In the genomic region with DNA sequence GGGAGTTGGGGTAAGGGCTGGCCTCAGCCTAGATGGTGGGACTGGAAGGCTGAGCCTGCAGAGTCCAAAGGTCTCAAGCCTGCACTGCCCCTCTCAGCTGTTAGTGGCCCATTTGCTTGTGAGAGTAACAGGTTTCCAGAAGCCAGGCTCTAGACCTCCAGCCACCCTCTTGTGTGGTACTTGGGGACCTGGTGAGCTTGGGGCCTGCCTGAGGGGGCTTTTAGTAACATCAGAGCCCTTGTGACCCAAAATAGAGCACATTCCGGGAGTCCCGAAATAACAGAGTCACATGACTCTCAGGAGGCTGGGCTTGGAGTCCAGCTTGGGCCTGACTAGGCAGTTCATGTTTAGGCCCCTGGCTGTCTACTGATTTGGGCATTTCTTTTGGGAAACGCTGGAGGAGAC, we compare ENCODE assay signal across 8 mouse cellular contexts. TPM values are rescaled to one million over a fixed set of nuclear protein-coding genes. Genes with fewer than 3 reads are reported as not detected.
DNase-seq lines count a peak whose midpoint lies in the region; ATAC-seq lines count a peak whose summit lies in the region.

No protein-coding gene starts in this region.

- H3K4me2 ChIP-seq in lung, embryonic 16.5 days (ENCODE audit: low read depth, low read length), result peak overlapping the region; percentile 75
- H3K4me2 ChIP-seq in heart, embryonic 13.5 days, result peak overlapping the region; percentile 96
- H3K4me2 ChIP-seq in neural tube, embryonic 12.5 days (replicated peaks), result peak overlapping the region; percentile 85

- H3K4me1 ChIP-seq in lung, embryonic 16.5 days (replicated peaks; ENCODE audit: control insufficient read depth, insufficient read depth, low read length), result peaks cover 61% of the 10 kb centered on the region
- H3K4me1 ChIP-seq in heart, embryonic 13.5 days, result peaks cover 79% of the 10 kb centered on the region
- H3K4me1 ChIP-seq in neural tube, embryonic 12.5 days, result peaks cover 78% of the 10 kb centered on the region

- no peaks in the 10 kb centered on the region for H3K27me3 ChIP-seq in lung, embryonic 16.5 days (ENCODE audit: control insufficient read depth, insufficient read depth, low read depth, low read length)
- 0 out of 2 replicates have a peak, but pooled peaks cover 1% of the 10 kb centered on the region for H3K27me3 ChIP-seq in heart, embryonic 13.5 days (replicated peaks)
- peaks cover 5% of the 10 kb centered on the region; the same call in 1 of the 2 replicates for H3K27me3 ChIP-seq in neural tube, embryonic 12.5 days (replicated peaks)

- peak overlapping the region; percentile 98 for H3K9ac ChIP-seq in lung, embryonic 16.5 days (ENCODE audit: low read length)
- H3K9ac ChIP-seq in heart, embryonic 13.5 days, result peak overlapping the region; percentile 99
- H3K9ac ChIP-seq in neural tube, embryonic 12.5 days, result 0 out of 2 replicates have a peak overlapping the region, but pooled peaks have one; percentile 3

- 9% methylated on average over 3 of the region's 3 CpGs for WGBS in lung, embryonic 16.5 days
- WGBS in heart, embryonic 13.5 days, result 10% methylated on average over 3 of the region's 3 CpGs
- 25% methylated on average over 3 of the region's 3 CpGs for WGBS in neural tube, embryonic 12.5 days

- ATAC-seq in lung, embryonic 16.5 days (ENCODE audit: low read depth), result no peak
- no peak; the same call in 1 of the 2 replicates for ATAC-seq in heart, embryonic 13.5 days (ENCODE audit: extremely low read depth, insufficient number of reproducible peaks, low FRiP score, low TSS enrichment)
- no peak for ATAC-seq in neural tube, embryonic 12.5 days (ENCODE audit: low FRiP score, low read depth)
- no peak for ATAC-seq in inflammation-experienced regulatory T-cells, adult 6 months
- ATAC-seq in megakaryocyte-erythroid progenitor cell, adult 5-6 weeks (replicated peaks; ENCODE audit: low FRiP score, low TSS enrichment, poor library complexity, severe bottlenecking), result no peak

- peak overlapping the region; percentile 97 for H3K27ac ChIP-seq in lung, embryonic 16.5 days (ENCODE audit: low read length)
- peak overlapping the region; percentile 97 for H3K27ac ChIP-seq in heart, embryonic 13.5 days (replicated peaks)
- no peak overlapping the region for H3K27ac ChIP-seq in neural tube, embryonic 12.5 days

- H3K9me3 ChIP-seq in lung, embryonic 16.5 days (ENCODE audit: control insufficient read depth, low read length), result no peaks in the 10 kb centered on the region
- no peaks in the 10 kb centered on the region for H3K9me3 ChIP-seq in heart, embryonic 13.5 days
- H3K9me3 ChIP-seq in neural tube, embryonic 12.5 days, result no peaks in the 10 kb centered on the region

- DNase-seq in lung, postnatal 4 days, result no peak
- DNase-seq in kidney, postnatal 10 days, result peak; percentile 67
- DNase-seq in left cerebral cortex, adult 11 months (ENCODE audit: low spot score), result no peak

- no peaks in the 10 kb centered on the region for H3K36me3 ChIP-seq in lung, embryonic 16.5 days (ENCODE audit: control insufficient read depth, insufficient read depth, low read length)
- H3K36me3 ChIP-seq in heart, embryonic 13.5 days, result no peaks in the 10 kb centered on the region
- no peaks in the 10 kb centered on the region for H3K36me3 ChIP-seq in neural tube, embryonic 12.5 days

- peak overlapping the region; percentile 88 for H3K4me3 ChIP-seq in lung, embryonic 16.5 days (ENCODE audit: low read length)
- H3K4me3 ChIP-seq in heart, embryonic 13.5 days, result peak overlapping the region; percentile 95
- H3K4me3 ChIP-seq in neural tube, embryonic 12.5 days, result no peak overlapping the region; the same call in 1 of the 2 replicates

RNA-seq across cellular contexts. Expression of a gene that starts 3.4 kb away (rescaled TPM):
- 11.3 TPM in 2 replicates for polyA plus RNA-seq in lung, embryonic 16.5 days (2015; fragmentation: Nextera tagmentation; extraction: Ambion mirVana)
- 6.7 and 7.4 TPM in 2 replicates for polyA plus RNA-seq in heart, embryonic 13.5 days (2015; fragmentation: Nextera tagmentation; extraction: Ambion mirVana)
- 6.6 and 7.3 TPM in 2 replicates for polyA plus RNA-seq in neural tube, embryonic 12.5 days (2016; fragmentation: Nextera tagmentation; extraction: Ambion mirVana)
- polyA plus RNA-seq in inflammation-experienced regulatory T-cells, adult 6 months (2017; shearing (Covaris generic)), result 1 to 10 TPM; 5.3 to 7.3 (median 5.7) TPM
- 4.6 and 7.0 TPM in 2 replicates for total RNA-seq in megakaryocyte-erythroid progenitor cell, adult 5-6 weeks (2014; fragmentation: Nextera tagmentation)
- total RNA-seq in megakaryocyte-erythroid progenitor cell, adult 5-6 weeks (2017), result 2.8 and 8.0 TPM in 2 replicates

Comparison
In these comparisons a context has a peak if more than half of its experiments do, and no peak if none do; other contexts are left out.
1. H3K9ac ChIP-seq: peak in every context shown above with its lines; median percentile 99 in heart, embryonic 13.5 days; 98 in lung, embryonic 16.5 days; 3 in neural tube, embryonic 12.5 days.